Mouse (Mus musculus) embryonic facial prominence, embryonic 13.5 days (tissue): ENCODE data around the gene Snd1. TPM values are rescaled to one million over a fixed set of nuclear protein-coding genes. Genes with fewer than 3 reads are reported as not detected.
"Not testable (repeated sequence)": the region's sequence is repeated elsewhere in the genome, so short reads cannot be mapped to it uniquely, and the experiment has no call there.

ENCODE experiments used
- ATAC-seq: fragments of 200-750 bp; cut with Nextera tagmentation; 2 replicates; pipeline ENCODE4 v1.8.0; 2017; ENCODE audit warnings: low read depth; ENCODE audit not compliant: insufficient number of reproducible peaks, insufficient read depth, low FRiP score, low TSS enrichment
- H3K27ac ChIP-seq: fragments of 300-500 bp; sonication (generic); 2 replicates; pipeline ENCODE4 v1.5.1; 2015; ENCODE audit warnings: moderate library complexity, mild to moderate bottlenecking, inconsistent platforms
- H3K27me3 ChIP-seq: fragments of 300-500 bp; sonication (generic); 2 replicates; pipeline ENCODE4 v1.6.1; 2015; ENCODE audit warnings: mild to moderate bottlenecking, inconsistent platforms
- H3K36me3 ChIP-seq: fragments of 300-500 bp; sonication (generic); 2 replicates; pipeline ENCODE4 v1.6.1; 2015; ENCODE audit warnings: mild to moderate bottlenecking, inconsistent platforms
- H3K4me1 ChIP-seq: fragments of 300-500 bp; sonication (generic); 2 replicates; pipeline ENCODE4 v1.6.1; 2015; ENCODE audit warnings: inconsistent platforms
- H3K4me2 ChIP-seq: fragments of 300-500 bp; sonication (generic); 2 replicates; pipeline ENCODE4 v1.6.1; 2015; ENCODE audit warnings: moderate library complexity, mild to moderate bottlenecking, inconsistent platforms
- H3K4me3 ChIP-seq: fragments of 300-500 bp; sonication (generic); 2 replicates; pipeline ENCODE4 v1.5.1; 2015; ENCODE audit warnings: mild to moderate bottlenecking, inconsistent platforms
- H3K9ac ChIP-seq: fragments of 300-500 bp; sonication (generic); 2 replicates; pipeline ENCODE4 v1.6.1; 2015; ENCODE audit warnings: mild to moderate bottlenecking, inconsistent platforms
- H3K9me3 ChIP-seq: fragments of 300-500 bp; sonication (generic); 2 replicates; pipeline ENCODE4 v1.6.1; 2016; ENCODE audit warnings: inconsistent platforms
- WGBS: fragments of 180-500 bp; shearing (Covaris S2); methylation state at CpG from one replicate; pipeline ENCODE4 v1.1.7; 2015; ENCODE audit warnings: mixed read lengths; 5-methylcytosine and 5-hydroxymethylcytosine counted together
- polyA plus RNA-seq: library from polyadenylated mRNA; unstranded; fragments of >200 nt; fragmentation: Nextera tagmentation; extraction: Ambion mirVana; gene quantifications from 2 replicates; pipeline ENCODE4 v1.2.1, GENCODE M21; 2015

Snd1 gene
- polyA plus RNA-seq, 1 experiment from 2014 or later: 118 TPM

GRCm38 (mm10) chr6:28519426-28519825 is 44.5 kb downstream of the Snd1 start:
- H3K27me3 ChIP-seq: no peaks in the 10 kb centered on the region
- no peak for ATAC-seq
- no peak overlapping the region for H3K9ac ChIP-seq
- H3K9me3 ChIP-seq: no peaks in the 10 kb centered on the region
- no peak overlapping the region for H3K4me3 ChIP-seq
- no peak overlapping the region for H3K4me2 ChIP-seq
- H3K36me3 ChIP-seq: peaks cover 44% of the 10 kb centered on the region
- WGBS: 94% methylated on average over 8 of the region's 8 CpGs
- no peak overlapping the region for H3K27ac ChIP-seq
- no peaks in the 10 kb centered on the region for H3K4me1 ChIP-seq

GRCm38 (mm10) chr6:28520787-28521186 is 45.8 kb downstream of the Snd1 start:
- not testable (repeated sequence) for H3K4me2 ChIP-seq, H3K27ac ChIP-seq, H3K27me3 ChIP-seq, H3K4me1 ChIP-seq, H3K4me3 ChIP-seq, ATAC-seq, H3K9ac ChIP-seq, H3K9me3 ChIP-seq
- peaks cover 41% of the 10 kb centered on the region for H3K36me3 ChIP-seq
- 95% methylated on average over 5 of the region's 5 CpGs for WGBS

- H3K27ac ChIP-seq: no peak overlapping the region
- no peaks in the 10 kb centered on the region for H3K27me3 ChIP-seq
- H3K4me3 ChIP-seq: no peak overlapping the region
- no peaks in the 10 kb centered on the region for H3K9me3 ChIP-seq
- H3K4me1 ChIP-seq: no peaks in the 10 kb centered on the region
- H3K4me2 ChIP-seq: no peak overlapping the region
- peaks cover 42% of the 10 kb centered on the region for H3K36me3 ChIP-seq
- H3K9ac ChIP-seq: no peak overlapping the region
- no peak for ATAC-seq
- WGBS: 89% methylated on average over 1 of the region's 1 CpGs
These were observed 46.5 kb downstream of the Snd1 start for GRCm38 (mm10) chr6:28521416-28521815.

- Histone ChIP-seq H3K4me1 (no peaks in the 10 kb centered on the region), H3K9me3 (no peaks in the 10 kb centered on the region), H3K36me3 (peaks cover 69% of the 10 kb centered on the region), H3K27ac (no peak overlapping the region), H3K4me3 (no peak overlapping the region), H3K9ac (no peak overlapping the region), H3K4me2 (no peak overlapping the region), H3K27me3 (no peaks in the 10 kb centered on the region)
- 69% methylated on average over 2 of the region's 2 CpGs for WGBS
- no peak for ATAC-seq
These were observed 50.6 kb downstream of the Snd1 start for GRCm38 (mm10) chr6:28525589-28525988.

- H3K4me2 ChIP-seq: no peak overlapping the region
- H3K27me3 ChIP-seq: no peaks in the 10 kb centered on the region
- ATAC-seq: no peak
- H3K4me1 ChIP-seq: no peaks in the 10 kb centered on the region
- no peak overlapping the region for H3K4me3 ChIP-seq
- 93% methylated on average over 10 of the region's 10 CpGs for WGBS
- no peak overlapping the region for H3K9ac ChIP-seq
- no peak overlapping the region for H3K27ac ChIP-seq
- H3K36me3 ChIP-seq: peaks cover 60% of the 10 kb centered on the region
- H3K9me3 ChIP-seq: no peaks in the 10 kb centered on the region
These were observed 52.5 kb downstream of the Snd1 start for GRCm38 (mm10) chr6:28527459-28527858.

- WGBS: 89% methylated on average over 6 of the region's 6 CpGs
- peaks cover 56% of the 10 kb centered on the region for H3K36me3 ChIP-seq
These were observed 53.3 kb downstream of the Snd1 start for GRCm38 (mm10) chr6:28528208-28528607.

GRCm38 (mm10) chr6:28536464-28536863 is 61.5 kb downstream of the Snd1 start:
- Histone ChIP-seq H3K36me3 (peaks cover 21% of the 10 kb centered on the region), H3K27ac (no peak overlapping the region), H3K4me3 (no peak overlapping the region), H3K27me3 (no peaks in the 10 kb centered on the region), H3K9me3 (no peaks in the 10 kb centered on the region), H3K4me1 (no peaks in the 10 kb centered on the region), H3K4me2 (no peak overlapping the region), H3K9ac (no peak overlapping the region)
- WGBS: 93% methylated on average over 5 of the region's 5 CpGs
- ATAC-seq: no peak

More at GRCm38 (mm10) chr6:28528208-28528607, 53.3 kb downstream of the Snd1 start:
- Histone ChIP-seq H3K4me2 (no peak overlapping the region), H3K27ac (no peak overlapping the region), H3K27me3 (no peaks in the 10 kb centered on the region), H3K9me3 (no peaks in the 10 kb centered on the region), H3K4me3 (no peak overlapping the region), H3K4me1 (no peaks in the 10 kb centered on the region), H3K9ac (no peak overlapping the region)
- ATAC-seq: no peak

GRCm38 (mm10) chr6:28537851-28538527 is 63.0 kb downstream of the Snd1 start:
- no peak overlapping the region for H3K9ac ChIP-seq
- H3K4me2 ChIP-seq: no peak overlapping the region
- H3K9me3 ChIP-seq: no peaks in the 10 kb centered on the region
- peaks cover 21% of the 10 kb centered on the region for H3K36me3 ChIP-seq
- H3K27ac ChIP-seq: no peak overlapping the region
- ATAC-seq: no peak
- no peak overlapping the region for H3K4me3 ChIP-seq
- no peaks in the 10 kb centered on the region for H3K27me3 ChIP-seq
- no peaks in the 10 kb centered on the region; the same call in 1 of the 2 replicates for H3K4me1 ChIP-seq
- 69% methylated on average over 10 of the region's 10 CpGs for WGBS

- H3K27me3 ChIP-seq: no peaks in the 10 kb centered on the region
- H3K27ac ChIP-seq: no peak overlapping the region
- WGBS: 67% methylated on average over 6 of the region's 6 CpGs
- no peak overlapping the region for H3K4me3 ChIP-seq
- ATAC-seq: no peak
- no peaks in the 10 kb centered on the region; the same call in 1 of the 2 replicates for H3K4me1 ChIP-seq
- no peak overlapping the region for H3K9ac ChIP-seq
- H3K4me2 ChIP-seq: no peak overlapping the region
- H3K36me3 ChIP-seq: peaks cover 31% of the 10 kb centered on the region
- H3K9me3 ChIP-seq: no peaks in the 10 kb centered on the region
These were observed 67.4 kb downstream of the Snd1 start for GRCm38 (mm10) chr6:28542298-28542701.

GRCm38 (mm10) chr6:28546943-28547342 is 72.0 kb downstream of the Snd1 start:
- H3K27ac ChIP-seq: no peak overlapping the region
- H3K4me1 ChIP-seq: peaks cover 24% of the 10 kb centered on the region
- 79% methylated on average over 2 of the region's 2 CpGs for WGBS
- no peak for ATAC-seq
- peaks cover 39% of the 10 kb centered on the region for H3K36me3 ChIP-seq
- no peaks in the 10 kb centered on the region for H3K9me3 ChIP-seq
- no peak overlapping the region for H3K4me2 ChIP-seq
- no peak overlapping the region for H3K4me3 ChIP-seq
- no peaks in the 10 kb centered on the region for H3K27me3 ChIP-seq
- no peak overlapping the region for H3K9ac ChIP-seq

- H3K4me2 ChIP-seq: no peak overlapping the region
- WGBS: 86% methylated on average over 2 of the region's 2 CpGs
- H3K4me1 ChIP-seq: peaks cover 24% of the 10 kb centered on the region
- no peak overlapping the region for H3K27ac ChIP-seq
- no peak for ATAC-seq
- no peak overlapping the region for H3K9ac ChIP-seq
- H3K27me3 ChIP-seq: no peaks in the 10 kb centered on the region
- H3K4me3 ChIP-seq: no peak overlapping the region
- peaks cover 36% of the 10 kb centered on the region for H3K36me3 ChIP-seq
- H3K9me3 ChIP-seq: no peaks in the 10 kb centered on the region
These were observed 74.4 kb downstream of the Snd1 start for GRCm38 (mm10) chr6:28549374-28549773.

GRCm38 (mm10) chr6:28550255-28551004 is 75.5 kb downstream of the Snd1 start:
- Histone ChIP-seq H3K36me3 (peaks cover 33% of the 10 kb centered on the region), H3K4me3 (no peak overlapping the region), H3K4me1 (peaks cover 24% of the 10 kb centered on the region), H3K27ac (0 out of 2 replicates have a peak overlapping the region, but pooled peaks have one; percentile 16), H3K4me2 (no peak overlapping the region), H3K9ac (no peak overlapping the region), H3K9me3 (no peaks in the 10 kb centered on the region), H3K27me3 (no peaks in the 10 kb centered on the region)
- 68% methylated on average over 7 of the region's 7 CpGs for WGBS
- no peak for ATAC-seq
